Mouse (Mus musculus): ENCODE results near the gene Ankrd24. TPM values are rescaled to one million over a fixed set of nuclear protein-coding genes. Genes with fewer than 3 reads are reported as not detected.

The Ankrd24 gene
- polyA plus RNA-seq, 1 experiment from 2014 or later, result 4.4 TPM

Other genes with a start within 250 kb of the Ankrd24 start
- 44.8 and 52.6 TPM in 2 replicates for gene Dohh, start 244.1 kb upstream of the Ankrd24 start, polyA plus RNA-seq (2014; fragmentation: Nextera tagmentation; extraction: Ambion mirVana)
- 2.2 and 3.2 TPM in 2 replicates for gene Gm48551, start 244.1 kb upstream of the Ankrd24 start, polyA plus RNA-seq (2014; fragmentation: Nextera tagmentation; extraction: Ambion mirVana)
- gene Gm48552, start 239.5 kb upstream of the Ankrd24 start, polyA plus RNA-seq (2014; fragmentation: Nextera tagmentation; extraction: Ambion mirVana), result 0.49 and 1.0 TPM in 2 replicates
- 2.7 and 4.1 TPM in 2 replicates for gene Smim24, start 235.5 kb upstream of the Ankrd24 start, polyA plus RNA-seq (2014; fragmentation: Nextera tagmentation; extraction: Ambion mirVana)
- gene Nfic, start 172.9 kb upstream of the Ankrd24 start, polyA plus RNA-seq (2014; fragmentation: Nextera tagmentation; extraction: Ambion mirVana), result 10.9 and 11.9 TPM in 2 replicates
- gene Celf5, start 145.8 kb upstream of the Ankrd24 start, polyA plus RNA-seq (2014; fragmentation: Nextera tagmentation; extraction: Ambion mirVana), result 12.7 and 13.7 TPM in 2 replicates
- gene Ncln, start 132.1 kb upstream of the Ankrd24 start, polyA plus RNA-seq (2014; fragmentation: Nextera tagmentation; extraction: Ambion mirVana), result 43.5 and 46.9 TPM in 2 replicates
- 0.15 and 0.24 TPM in 2 replicates for gene S1pr4, start 128.4 kb upstream of the Ankrd24 start, polyA plus RNA-seq (2014; fragmentation: Nextera tagmentation; extraction: Ambion mirVana)
- gene Gna15, start 104.3 kb upstream of the Ankrd24 start, polyA plus RNA-seq (2014; fragmentation: Nextera tagmentation; extraction: Ambion mirVana), result 0.56 and 0.66 TPM in 2 replicates
- 57.3 and 61.7 TPM in 2 replicates for gene Gna11, start 83.3 kb upstream of the Ankrd24 start, polyA plus RNA-seq (2014; fragmentation: Nextera tagmentation; extraction: Ambion mirVana)
- 264 and 280 TPM in 2 replicates for gene Aes, start 69.1 kb upstream of the Ankrd24 start, polyA plus RNA-seq (2014; fragmentation: Nextera tagmentation; extraction: Ambion mirVana)
- gene Tle2, start 54.0 kb upstream of the Ankrd24 start, polyA plus RNA-seq (2014; fragmentation: Nextera tagmentation; extraction: Ambion mirVana), result 7.2 and 8.8 TPM in 2 replicates
- gene Tle6, start 27.5 kb upstream of the Ankrd24 start, polyA plus RNA-seq (2014; fragmentation: Nextera tagmentation; extraction: Ambion mirVana), result 5.1 and 7.7 TPM in 2 replicates
- gene BC025920, start 22.3 kb upstream of the Ankrd24 start, polyA plus RNA-seq (2014; fragmentation: Nextera tagmentation; extraction: Ambion mirVana), result 0.77 and 1.2 TPM in 2 replicates
- 40.6 and 42.2 TPM in 2 replicates for gene Sirt6, start 743 bp upstream of the Ankrd24 start, polyA plus RNA-seq (2014; fragmentation: Nextera tagmentation; extraction: Ambion mirVana)
- gene Gm10778, start 20.5 kb downstream of the Ankrd24 start, polyA plus RNA-seq (2014; fragmentation: Nextera tagmentation; extraction: Ambion mirVana), result 5.9 and 6.9 TPM in 2 replicates
- gene Zfp433, start 76.3 kb downstream of the Ankrd24 start, polyA plus RNA-seq (2014; fragmentation: Nextera tagmentation; extraction: Ambion mirVana), result 20.0 and 22.6 TPM in 2 replicates
- 17.9 and 19.2 TPM in 2 replicates for gene Gm3055, start 142.6 kb downstream of the Ankrd24 start, polyA plus RNA-seq (2014; fragmentation: Nextera tagmentation; extraction: Ambion mirVana)
- 3.5 and 3.9 TPM in 2 replicates for gene Gm4767, start 183.6 kb downstream of the Ankrd24 start, polyA plus RNA-seq (2014; fragmentation: Nextera tagmentation; extraction: Ambion mirVana)
- gene Gm32687, start 235.4 kb downstream of the Ankrd24 start, polyA plus RNA-seq (2014; fragmentation: Nextera tagmentation; extraction: Ambion mirVana), result 12.2 and 12.8 TPM in 2 replicates

Measured in hindbrain, embryonic 11.5 days (tissue).